Mouse (Mus musculus): ENCODE results near the gene Ppp1r32. TPM values are rescaled to one million over a fixed set of nuclear protein-coding genes. Genes with fewer than 3 reads are reported as not detected.
A peak's percentile ranks its signal among the peaks of the same experiment; 100 is the strongest.

The Ppp1r32 gene
- polyA plus RNA-seq, 1 experiment = 0.58 TPM

DNA sequence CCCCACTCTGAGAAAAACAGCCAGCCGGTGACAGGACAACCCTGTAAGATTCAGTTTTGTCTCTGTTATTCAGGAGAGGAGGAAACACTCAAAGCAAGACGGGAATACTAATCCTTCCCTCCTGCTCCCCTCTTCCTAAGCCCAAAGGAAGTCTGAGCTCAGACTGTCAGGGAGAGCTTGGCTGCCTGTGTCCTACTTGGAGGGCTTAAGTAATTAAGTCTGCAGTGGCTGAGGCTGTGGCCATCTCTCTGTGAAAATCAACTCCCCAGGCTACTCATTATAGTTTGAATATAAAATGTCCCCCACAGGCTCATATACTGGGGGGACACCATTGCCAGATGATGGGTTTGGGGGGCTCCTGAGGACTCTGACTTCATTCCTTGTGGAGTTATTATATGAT lies 14.2 kb upstream of the Ppp1r32 start:
- H3K9me3 ChIP-seq (replicated peaks; ENCODE audit: control insufficient read depth, insufficient read depth, low read length, poor library complexity, severe bottlenecking) = no peaks in the 10 kb centered on the region
- H3K36me3 ChIP-seq (ENCODE audit: control insufficient read depth, insufficient read depth, low read length, poor library complexity, severe bottlenecking) = peaks cover 3% of the 10 kb centered on the region; the same call in 1 of the 2 replicates
- no peak overlapping the region for H3K4me3 ChIP-seq (ENCODE audit: low read depth, low read length)
- no peak for TF ChIP-seq EP300 (IDR thresholded peaks at IDR 0.05; ENCODE audit: insufficient read depth, low read depth, low read length)
- TF ChIP-seq CTCF (IDR thresholded peaks at IDR 0.05; ENCODE audit: low read depth, low read length) = no peak
- no peak for TF ChIP-seq POLR2A (IDR thresholded peaks at IDR 0.05; ENCODE audit: insufficient read depth, low read length)
- H3K9ac ChIP-seq (ENCODE audit: low read depth, poor library complexity, severe bottlenecking) = no peak overlapping the region
- H3K27ac ChIP-seq (ENCODE audit: insufficient read depth, low read length) = no peak overlapping the region
- H3K27me3 ChIP-seq (ENCODE audit: control insufficient read depth, insufficient read depth, low read length, poor library complexity, severe bottlenecking) = no peaks in the 10 kb centered on the region
- no peaks in the 10 kb centered on the region for H3K4me1 ChIP-seq (ENCODE audit: control insufficient read depth, insufficient read depth, low read length)

DNA sequence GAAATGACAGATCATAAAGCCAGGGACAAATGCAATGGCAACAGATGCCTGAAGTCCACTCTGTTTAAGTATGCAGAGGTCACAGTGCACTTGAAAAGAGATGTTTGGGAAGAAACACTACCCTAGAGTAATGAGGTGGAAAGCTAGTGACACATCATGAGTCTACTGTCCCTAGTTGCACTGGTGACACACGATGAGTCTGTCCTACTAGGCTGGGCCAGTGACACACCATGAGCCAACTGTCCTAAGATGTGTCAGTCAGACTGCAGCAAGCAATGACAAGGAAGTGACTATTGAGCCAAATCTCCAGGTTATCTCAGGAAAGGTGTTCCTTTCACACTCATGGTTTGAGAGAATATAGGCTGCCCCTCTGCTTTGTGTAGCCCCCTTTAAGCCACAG lies 12.9 kb upstream of the Ppp1r32 start:
- H3K9me3 ChIP-seq (replicated peaks; ENCODE audit: control insufficient read depth, insufficient read depth, low read length, poor library complexity, severe bottlenecking) = no peaks in the 10 kb centered on the region
- no peaks in the 10 kb centered on the region for H3K36me3 ChIP-seq (ENCODE audit: control insufficient read depth, insufficient read depth, low read length, poor library complexity, severe bottlenecking)
- H3K27me3 ChIP-seq (ENCODE audit: control insufficient read depth, insufficient read depth, low read length, poor library complexity, severe bottlenecking) = no peaks in the 10 kb centered on the region
- TF ChIP-seq CTCF (IDR thresholded peaks at IDR 0.05; ENCODE audit: low read depth, low read length) = no peak
- no peak for TF ChIP-seq POLR2A (IDR thresholded peaks at IDR 0.05; ENCODE audit: insufficient read depth, low read length)
- TF ChIP-seq EP300 (IDR thresholded peaks at IDR 0.05; ENCODE audit: insufficient read depth, low read depth, low read length) = no peak
- H3K4me3 ChIP-seq (ENCODE audit: low read depth, low read length) = no peak overlapping the region
- no peak overlapping the region for H3K27ac ChIP-seq (ENCODE audit: insufficient read depth, low read length)
- H3K4me1 ChIP-seq (ENCODE audit: control insufficient read depth, insufficient read depth, low read length) = no peaks in the 10 kb centered on the region
- H3K9ac ChIP-seq (ENCODE audit: low read depth, poor library complexity, severe bottlenecking) = no peak overlapping the region

DNA sequence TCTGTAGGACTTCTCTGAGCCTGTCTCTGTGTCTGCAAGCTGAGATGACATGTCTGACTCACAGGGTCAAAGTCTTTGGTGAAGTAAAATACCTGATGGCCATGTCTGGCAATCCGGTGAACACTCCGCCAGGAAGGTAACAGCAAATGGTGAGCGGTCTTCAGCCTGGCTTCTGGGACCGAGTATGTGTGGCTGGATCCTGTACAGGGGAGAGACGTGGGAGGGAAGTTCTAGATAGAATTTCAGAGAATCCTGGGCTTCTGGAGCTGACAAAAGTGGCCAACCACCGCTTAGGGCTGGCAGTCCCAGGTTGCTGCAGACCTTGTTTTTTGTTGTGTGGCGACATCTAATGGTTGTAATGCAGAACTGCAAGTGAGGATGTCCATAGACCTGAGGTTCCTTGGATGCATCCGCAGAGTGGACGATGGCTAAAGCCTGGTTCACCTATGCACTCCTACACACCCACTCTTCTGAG lies 3.6 kb upstream of the Ppp1r32 start:
- TF ChIP-seq CTCF (IDR thresholded peaks at IDR 0.05; ENCODE audit: low read depth, low read length) (peak; percentile 73), POLR2A (IDR thresholded peaks at IDR 0.05; ENCODE audit: insufficient read depth, low read length) (no peak)
- no peaks in the 10 kb centered on the region for H3K27me3 ChIP-seq (ENCODE audit: control insufficient read depth, insufficient read depth, low read length, poor library complexity, severe bottlenecking)
- H3K27ac ChIP-seq (ENCODE audit: insufficient read depth, low read length) = no peak overlapping the region
- no peak overlapping the region for H3K9ac ChIP-seq (ENCODE audit: low read depth, poor library complexity, severe bottlenecking)
- H3K4me1 ChIP-seq (ENCODE audit: control insufficient read depth, insufficient read depth, low read length) = no peaks in the 10 kb centered on the region
- no peaks in the 10 kb centered on the region for H3K9me3 ChIP-seq (replicated peaks; ENCODE audit: control insufficient read depth, insufficient read depth, low read length, poor library complexity, severe bottlenecking)
- no peaks in the 10 kb centered on the region for H3K36me3 ChIP-seq (ENCODE audit: control insufficient read depth, insufficient read depth, low read length, poor library complexity, severe bottlenecking)
- H3K4me3 ChIP-seq (ENCODE audit: low read depth, low read length) = no peak overlapping the region

DNA sequence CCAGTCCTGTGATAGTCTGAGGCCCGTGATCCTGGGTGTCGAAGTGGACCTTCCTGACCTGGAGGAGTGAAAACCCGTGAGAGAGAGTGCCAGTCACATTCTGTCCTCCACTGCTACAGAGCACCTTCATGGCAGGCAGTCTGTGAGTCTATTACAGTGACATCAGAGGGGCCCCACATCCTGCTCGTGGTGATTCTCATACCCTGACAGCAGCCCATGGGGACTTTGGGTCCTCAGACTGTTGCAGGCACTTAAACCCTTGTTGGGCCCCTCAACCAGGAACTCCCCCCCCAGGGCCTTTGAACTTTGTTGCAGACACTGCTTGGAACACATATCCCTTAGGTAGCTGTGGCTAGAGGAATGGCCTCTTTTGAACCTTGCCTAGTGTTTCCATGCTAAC lies 3.2 kb downstream of the Ppp1r32 start:
- Histone ChIP-seq H3K27ac (ENCODE audit: insufficient read depth, low read length) (no peak overlapping the region), H3K27me3 (ENCODE audit: control insufficient read depth, insufficient read depth, low read length, poor library complexity, severe bottlenecking) (no peaks in the 10 kb centered on the region), H3K9me3 (replicated peaks; ENCODE audit: control insufficient read depth, insufficient read depth, low read length, poor library complexity, severe bottlenecking) (no peaks in the 10 kb centered on the region), H3K36me3 (ENCODE audit: control insufficient read depth, insufficient read depth, low read length, poor library complexity, severe bottlenecking) (no peaks in the 10 kb centered on the region), H3K9ac (ENCODE audit: low read depth, poor library complexity, severe bottlenecking) (no peak overlapping the region), H3K4me3 (ENCODE audit: low read depth, low read length) (no peak overlapping the region), H3K4me1 (ENCODE audit: control insufficient read depth, insufficient read depth, low read length) (no peaks in the 10 kb centered on the region)
- TF ChIP-seq CTCF (IDR thresholded peaks at IDR 0.05; ENCODE audit: low read depth, low read length) (no peak), EP300 (IDR thresholded peaks at IDR 0.05; ENCODE audit: insufficient read depth, low read depth, low read length) (no peak), POLR2A (IDR thresholded peaks at IDR 0.05; ENCODE audit: insufficient read depth, low read length) (no peak)

DNA sequence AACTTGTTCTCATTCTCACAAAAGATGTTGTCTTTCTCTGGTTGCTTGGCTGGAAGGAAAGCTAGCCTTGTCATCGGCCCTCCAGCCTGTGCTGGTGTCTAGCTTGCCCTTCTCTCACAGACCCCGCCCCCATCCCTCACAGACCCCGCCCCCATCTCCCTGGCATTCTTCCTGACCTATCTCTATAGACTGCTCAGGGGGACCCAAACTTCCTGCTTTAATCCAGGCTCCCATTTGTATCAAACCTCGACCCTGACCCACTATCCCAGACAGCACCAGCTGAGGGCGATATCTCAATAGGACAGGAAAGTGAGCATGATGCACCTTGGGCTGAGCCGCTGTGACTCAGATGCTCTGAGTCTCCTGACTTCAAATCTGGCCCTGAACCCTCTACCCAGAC lies 8.9 kb downstream of the Ppp1r32 start:
- H3K36me3 ChIP-seq (ENCODE audit: control insufficient read depth, insufficient read depth, low read length, poor library complexity, severe bottlenecking) = no peaks in the 10 kb centered on the region
- H3K4me3 ChIP-seq (ENCODE audit: low read depth, low read length) = no peak overlapping the region
- H3K4me1 ChIP-seq (ENCODE audit: control insufficient read depth, insufficient read depth, low read length) = no peaks in the 10 kb centered on the region
- no peak overlapping the region for H3K9ac ChIP-seq (ENCODE audit: low read depth, poor library complexity, severe bottlenecking)
- no peaks in the 10 kb centered on the region for H3K9me3 ChIP-seq (replicated peaks; ENCODE audit: control insufficient read depth, insufficient read depth, low read length, poor library complexity, severe bottlenecking)
- no peaks in the 10 kb centered on the region for H3K27me3 ChIP-seq (ENCODE audit: control insufficient read depth, insufficient read depth, low read length, poor library complexity, severe bottlenecking)
- no peak overlapping the region for H3K27ac ChIP-seq (ENCODE audit: insufficient read depth, low read length)
- TF ChIP-seq EP300 (IDR thresholded peaks at IDR 0.05; ENCODE audit: insufficient read depth, low read depth, low read length) (no peak), CTCF (IDR thresholded peaks at IDR 0.05; ENCODE audit: low read depth, low read length) (peak; percentile 32), POLR2A (IDR thresholded peaks at IDR 0.05; ENCODE audit: insufficient read depth, low read length) (no peak)

DNA sequence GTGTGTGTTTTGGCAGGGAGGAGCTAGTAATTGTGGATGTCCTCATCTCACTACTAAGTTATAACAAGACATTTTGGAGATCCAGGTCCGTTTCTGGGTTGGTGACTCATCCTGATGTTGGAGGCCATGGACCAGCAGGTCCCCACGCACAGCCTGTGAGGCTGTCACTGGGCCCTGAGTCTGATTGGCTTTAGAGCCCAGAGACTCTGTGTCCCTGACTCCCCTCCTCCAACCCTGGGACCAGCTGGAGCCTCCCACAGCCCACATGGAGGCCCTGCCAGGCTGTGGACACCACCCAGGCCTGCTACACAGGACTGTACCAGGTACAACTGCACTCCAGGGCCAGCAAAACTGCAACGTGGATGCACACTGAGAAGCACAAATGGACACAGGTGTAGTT lies 9.8 kb downstream of the Ppp1r32 start:
- no peaks in the 10 kb centered on the region for H3K27me3 ChIP-seq (ENCODE audit: control insufficient read depth, insufficient read depth, low read length, poor library complexity, severe bottlenecking)
- no peak for TF ChIP-seq CTCF (IDR thresholded peaks at IDR 0.05; ENCODE audit: low read depth, low read length)
- TF ChIP-seq POLR2A (IDR thresholded peaks at IDR 0.05; ENCODE audit: insufficient read depth, low read length) = no peak
- no peak for TF ChIP-seq EP300 (IDR thresholded peaks at IDR 0.05; ENCODE audit: insufficient read depth, low read depth, low read length)
- no peak overlapping the region for H3K9ac ChIP-seq (ENCODE audit: low read depth, poor library complexity, severe bottlenecking)
- no peaks in the 10 kb centered on the region for H3K9me3 ChIP-seq (replicated peaks; ENCODE audit: control insufficient read depth, insufficient read depth, low read length, poor library complexity, severe bottlenecking)
- H3K27ac ChIP-seq (ENCODE audit: insufficient read depth, low read length) = no peak overlapping the region
- H3K4me1 ChIP-seq (ENCODE audit: control insufficient read depth, insufficient read depth, low read length) = no peaks in the 10 kb centered on the region
- no peak overlapping the region for H3K4me3 ChIP-seq (ENCODE audit: low read depth, low read length)
- no peaks in the 10 kb centered on the region for H3K36me3 ChIP-seq (ENCODE audit: control insufficient read depth, insufficient read depth, low read length, poor library complexity, severe bottlenecking)

Measured in ES-Bruce4 (cell line).